Mouse (Mus musculus) G1E (cell line): Measurements from ENCODE around the gene Slfn9. TPM values are rescaled to one million over a fixed set of nuclear protein-coding genes. Genes with fewer than 3 reads are reported as not detected.
A peak's percentile ranks its signal among the peaks of the same experiment; 100 is the strongest.
"Not testable (repeated sequence)": the region's sequence is repeated elsewhere in the genome, so short reads cannot be mapped to it uniquely, and the experiment has no call there.

Experiments used
- ATAC-seq: 2 replicates; pipeline ENCODE4 v1.8.0; 2016; ENCODE audit warnings: mild to moderate bottlenecking; ENCODE audit not compliant: insufficient number of reproducible peaks, poor library complexity, low FRiP score, severe bottlenecking; ENCODE audit errors: extremely low read depth
- DNase-seq: peaks from one replicate; pipeline ENCODE4 v3.0.0; 2012; ENCODE audit warnings: low spot score
- H3K27me3 ChIP-seq: 2 replicates; pipeline ENCODE4 v1.6.1; 2012; ENCODE audit warnings: mild to moderate bottlenecking, low read length, inconsistent platforms; ENCODE audit not compliant: insufficient read depth
- H3K36me3 ChIP-seq: replicated peaks from 2 replicates; pipeline ENCODE3; 2012; ENCODE audit warnings: mild to moderate bottlenecking, inconsistent platforms
- H3K4me1 ChIP-seq: 2 replicates; pipeline ENCODE4 v1.6.1; 2012; ENCODE audit warnings: low read depth, low read length, inconsistent platforms, mixed read lengths; ENCODE audit not compliant: insufficient read depth
- H3K4me3 ChIP-seq: 2 replicates; pipeline ENCODE4 v1.5.1; 2012; ENCODE audit warnings: low read depth, mild to moderate bottlenecking, inconsistent platforms, low read length, moderate library complexity, mixed read lengths
- H3K9me3 ChIP-seq: replicated peaks from 2 replicates; pipeline ENCODE4 v1.6.1; 2012; ENCODE audit warnings: inconsistent platforms
- CTCF ChIP-seq: IDR thresholded peaks from 2 replicates; pipeline ENCODE4 v1.5.1; 2012; ENCODE audit warnings: low read depth, low read length, inconsistent platforms, mixed read lengths
- GATA1 ChIP-seq: IDR thresholded peaks from 2 replicates; pipeline ENCODE4 v1.6.1; 2012; ENCODE audit warnings: borderline replicate concordance, low read length, inconsistent platforms, mixed read lengths
- GATA2 ChIP-seq: IDR thresholded peaks from 2 replicates; pipeline ENCODE4 v1.6.1; 2012; ENCODE audit warnings: low read depth, low read length, inconsistent platforms, borderline replicate concordance
- POLR2AphosphoS5 ChIP-seq: IDR thresholded peaks from 2 replicates; pipeline ENCODE4 v1.6.1; 2012; ENCODE audit warnings: low read depth, low read length, inconsistent platforms; ENCODE audit not compliant: insufficient replicate concordance
- TAL1 ChIP-seq: conservative IDR thresholded peaks from 2 replicates; pipeline ENCODE4 v1.6.1; 2012; ENCODE audit warnings: low read depth, low read length, inconsistent platforms, mixed read lengths
- polyA plus RNA-seq: library from polyadenylated mRNA; stranded (reverse); fragments of >175 nt; gene quantifications from 2 replicates; pipeline ENCODE4 v1.2.3, GENCODE M21; 2012
- total RNA-seq, 2 experiments: library from RNA; stranded (forward) in 1 of 2; stranded (reverse) in 1 of 2; fragments of 200-1000 nt in 1 of 2; fragments of >200 nt in 1 of 2; fragmentation: Nextera tagmentation in 1 of 2; gene quantifications; 2 replicates each; pipeline ENCODE4 v1.2.3; 2014 to 2017

Slfn9 gene
- 0.39 TPM in 1 of 2 replicates, not detected in the other for total RNA-seq (2014; fragmentation: Nextera tagmentation)
- total RNA-seq (2017) = 0.29 and 0.33 TPM in 2 replicates
- polyA plus RNA-seq = 0.01 TPM in 1 of 2 replicates, not detected in the other

DNA sequence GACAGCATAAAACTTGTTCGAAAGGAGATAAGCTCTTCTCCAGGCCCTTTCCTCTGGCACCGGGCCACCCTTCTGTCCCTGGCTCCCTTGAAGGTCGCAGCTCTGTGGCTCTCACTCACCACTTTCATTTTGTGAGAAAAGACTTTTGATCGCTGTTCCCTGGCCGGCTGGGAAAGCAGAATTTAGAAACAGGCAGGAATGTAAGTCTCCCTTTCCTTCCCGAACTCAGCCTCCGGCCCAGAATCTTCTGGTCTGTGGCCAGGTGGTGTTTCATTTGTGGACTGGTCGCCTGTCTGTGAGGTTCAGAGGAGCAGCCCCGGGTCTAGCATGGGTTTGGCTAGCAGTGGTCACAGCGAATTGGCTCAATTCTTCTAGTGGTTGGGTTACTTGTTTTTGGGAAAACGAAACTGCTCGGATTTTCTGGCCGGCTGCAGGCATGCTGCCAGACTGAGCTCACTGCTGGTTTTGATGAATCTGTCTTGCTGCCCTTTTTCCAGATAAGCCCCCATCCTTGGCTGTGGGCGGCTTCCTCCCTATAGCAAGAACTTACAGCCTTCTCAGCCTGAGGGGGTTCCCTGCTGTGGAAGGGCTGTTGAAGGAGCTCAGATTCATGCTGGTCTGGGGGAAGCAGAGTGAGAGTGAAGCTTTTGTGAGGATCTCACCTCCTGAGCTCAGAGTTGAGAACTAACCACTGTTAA, at the start of gene Slfn9:
Gene Slfn9 (minus strand): TSS at position 362 of the 698 bp plus-strand sequence.
- Histone ChIP-seq H3K9me3 (no peaks in the 10 kb centered on the region), H3K27me3 (peaks cover 10% of the 10 kb centered on the region), H3K36me3 (no peaks in the 10 kb centered on the region), H3K4me3 (no peak within 1 kb of the TSS), H3K4me1 (no peaks in the 10 kb centered on the region)
- no peak for TF ChIP-seq CTCF
- no peak for TF ChIP-seq GATA2
- no peak for TF ChIP-seq TAL1
- no peak for TF ChIP-seq GATA1
- no peak for TF ChIP-seq POLR2AphosphoS5
- DNase-seq (no peak), ATAC-seq (no peak)

GRCm38 (mm10) chr11:83041000-83041399, 49.4 kb upstream of the Slfn9 start:
- Histone ChIP-seq H3K36me3 (peaks cover 29% of the 10 kb centered on the region), H3K9me3 (no peaks in the 10 kb centered on the region), H3K4me3 (no peak overlapping the region), H3K4me1 (peaks cover 12% of the 10 kb centered on the region), H3K27me3 (peaks cover 3% of the 10 kb centered on the region; the same call in 1 of the 2 replicates)
- no peak for DNase-seq
- no peak; the same call in 1 of the 2 replicates for ATAC-seq
- no peak for TF ChIP-seq POLR2AphosphoS5
- TF ChIP-seq TAL1 = no peak
- no peak for TF ChIP-seq GATA2
- no peak for TF ChIP-seq GATA1

DNA sequence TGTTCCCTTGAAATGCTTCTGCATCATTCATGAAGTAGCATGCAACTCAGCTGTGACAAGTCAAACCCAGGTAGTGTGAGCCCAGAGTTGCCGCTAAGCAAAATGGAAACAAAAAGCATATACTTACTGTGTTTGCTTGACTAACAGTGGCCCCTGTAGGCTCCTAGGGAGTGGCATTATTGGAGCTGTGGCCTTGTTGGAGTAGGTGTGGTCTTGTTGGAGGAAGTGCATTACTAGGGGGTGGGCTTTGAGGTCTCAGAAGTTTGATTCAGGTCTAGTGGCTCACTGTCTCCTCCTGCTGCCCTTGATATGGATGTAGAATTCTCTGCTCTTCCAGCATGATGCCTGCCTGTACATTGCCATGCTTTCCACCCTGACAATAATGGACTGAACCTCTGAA, 48.7 kb upstream of the Slfn9 start:
- DNase-seq (no peak), ATAC-seq (peak; percentile 4; the same call in 1 of the 2 replicates)
- TF ChIP-seq GATA1 (no peak), TAL1 (no peak), CTCF (no peak), GATA2 (no peak), POLR2AphosphoS5 (no peak)
- Histone ChIP-seq H3K27me3 (peaks cover 3% of the 10 kb centered on the region; the same call in 1 of the 2 replicates), H3K9me3 (no peaks in the 10 kb centered on the region), H3K4me3 (no peak overlapping the region), H3K4me1 (peaks cover 12% of the 10 kb centered on the region), H3K36me3 (peaks cover 25% of the 10 kb centered on the region)

DNA sequence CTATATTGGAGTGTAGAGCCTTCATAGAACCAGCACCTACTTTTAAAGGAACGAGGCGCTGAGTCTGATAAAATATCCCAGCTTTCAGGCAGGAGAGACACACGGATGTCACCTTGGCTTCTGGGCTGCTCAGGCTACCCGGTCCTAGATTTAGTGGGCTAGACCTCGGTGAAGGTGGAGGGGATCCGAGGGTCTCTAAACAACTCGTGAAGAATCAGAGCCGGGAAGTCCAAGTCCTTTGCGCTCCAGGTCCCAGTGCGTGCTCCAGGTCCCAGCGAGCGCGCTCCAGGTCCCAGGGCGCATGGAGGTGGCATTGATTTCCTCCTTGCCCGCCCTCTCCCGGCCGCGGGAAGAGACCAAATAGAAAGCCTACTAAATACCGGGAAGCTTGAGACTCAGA, 48.2 kb upstream of the Slfn9 start:
- TF ChIP-seq CTCF (no peak), POLR2AphosphoS5 (no peak), TAL1 (no peak), GATA2 (no peak), GATA1 (no peak)
- no peak overlapping the region for H3K4me3 ChIP-seq
- no peak for DNase-seq

GRCm38 (mm10) chr11:83039156-83039555, 47.5 kb upstream of the Slfn9 start:
- ATAC-seq (no peak), DNase-seq (no peak)
- TF ChIP-seq GATA2 (no peak), TAL1 (no peak)
- no peaks in the 10 kb centered on the region for H3K9me3 ChIP-seq
- H3K36me3 ChIP-seq = peaks cover 22% of the 10 kb centered on the region
- peaks cover 3% of the 10 kb centered on the region; the same call in 1 of the 2 replicates for H3K27me3 ChIP-seq
- H3K4me3 ChIP-seq = no peak overlapping the region
- H3K4me1 ChIP-seq = peaks cover 12% of the 10 kb centered on the region

More for the DNA sequence above, 48.2 kb upstream of the Slfn9 start:
- Histone ChIP-seq H3K27me3 (peaks cover 3% of the 10 kb centered on the region; the same call in 1 of the 2 replicates), H3K9me3 (no peaks in the 10 kb centered on the region), H3K4me1 (peaks cover 12% of the 10 kb centered on the region), H3K36me3 (peaks cover 25% of the 10 kb centered on the region)
- ATAC-seq = no peak

- Histone ChIP-seq H3K4me1 (peaks cover 12% of the 10 kb centered on the region), H3K36me3 (peaks cover 17% of the 10 kb centered on the region)
- H3K9me3 ChIP-seq, H3K27me3 ChIP-seq, DNase-seq, ATAC-seq, H3K4me3 ChIP-seq: not testable (repeated sequence)
These were observed 47.1 kb upstream of the Slfn9 start for GRCm38 (mm10) chr11:83038686-83039085.
